Mouse (Mus musculus) urinary bladder, adult 18-20 months (tissue): ENCODE data around the gene Hrct1.

Experiments
- DNase-seq, 2 experiments: peaks; one replicate each; pipeline ENCODE4 v3.0.0; 2022; ENCODE audit warnings: low spot score in 2 of 2, mixed read lengths in 2 of 2

Hrct1 gene

DNA sequence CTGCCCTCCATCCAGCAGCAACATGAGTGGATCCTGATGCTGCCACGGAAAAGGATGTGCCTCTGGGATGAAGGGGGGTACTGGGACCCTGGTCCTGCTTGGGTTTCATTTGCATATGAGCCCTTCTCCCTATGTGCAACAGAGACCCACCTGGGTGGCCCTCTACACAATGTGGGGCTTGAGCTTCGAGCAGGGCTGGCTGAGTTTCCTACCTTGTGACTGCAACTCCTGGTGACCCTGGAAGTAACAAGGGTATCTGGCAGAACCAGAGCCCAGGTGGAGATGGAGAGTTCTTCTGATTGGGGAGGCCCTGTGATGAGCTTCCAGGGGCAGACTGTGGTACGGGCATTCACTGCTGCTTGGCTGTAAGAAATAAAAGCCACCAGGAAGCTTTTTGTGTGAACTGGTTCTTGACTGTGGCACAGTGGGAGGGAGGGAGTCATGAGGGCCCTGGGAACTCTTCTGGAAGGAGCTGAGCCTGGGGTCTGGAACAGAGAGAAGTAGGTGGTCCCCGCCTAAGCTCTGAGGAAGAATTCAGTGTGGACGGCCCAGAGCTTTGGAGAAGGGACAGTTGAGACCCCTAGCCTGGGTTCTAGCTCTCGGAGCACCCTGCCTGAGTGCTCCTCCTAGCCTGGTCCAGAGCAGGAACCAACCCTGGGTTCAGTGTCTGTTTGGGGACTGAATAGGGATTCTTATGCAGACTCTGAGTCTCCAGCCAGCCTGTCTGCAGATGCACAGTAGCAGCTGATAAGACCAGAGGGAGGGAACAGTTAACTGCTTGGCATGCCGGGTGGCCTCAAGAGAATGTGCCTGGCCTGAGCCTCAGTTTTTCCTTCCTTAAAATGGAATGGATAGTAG is 959 bp downstream of the Hrct1 start:
- no peak for DNase-seq

DNA sequence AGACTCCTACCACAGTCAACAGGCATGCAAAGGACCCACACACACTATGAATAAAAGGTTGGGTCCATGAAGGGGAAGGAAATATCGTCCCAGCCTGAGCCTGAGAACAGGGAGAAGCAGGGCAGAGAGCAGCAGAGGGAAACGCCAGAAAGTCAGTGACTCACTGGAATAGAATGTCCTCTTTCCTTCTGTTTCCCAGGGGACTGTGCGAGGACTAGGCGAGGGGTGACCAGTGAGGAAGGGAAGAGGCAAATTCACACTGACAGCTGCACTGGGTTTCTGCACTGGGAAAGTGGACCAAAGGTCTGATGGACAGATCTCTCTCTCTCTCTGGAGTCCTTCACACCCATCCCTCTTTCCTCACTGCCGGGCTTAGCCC is 1.6 kb downstream of the Hrct1 start:
- DNase-seq: peak in 1 of 2 experiments; percentile 72

DNA sequence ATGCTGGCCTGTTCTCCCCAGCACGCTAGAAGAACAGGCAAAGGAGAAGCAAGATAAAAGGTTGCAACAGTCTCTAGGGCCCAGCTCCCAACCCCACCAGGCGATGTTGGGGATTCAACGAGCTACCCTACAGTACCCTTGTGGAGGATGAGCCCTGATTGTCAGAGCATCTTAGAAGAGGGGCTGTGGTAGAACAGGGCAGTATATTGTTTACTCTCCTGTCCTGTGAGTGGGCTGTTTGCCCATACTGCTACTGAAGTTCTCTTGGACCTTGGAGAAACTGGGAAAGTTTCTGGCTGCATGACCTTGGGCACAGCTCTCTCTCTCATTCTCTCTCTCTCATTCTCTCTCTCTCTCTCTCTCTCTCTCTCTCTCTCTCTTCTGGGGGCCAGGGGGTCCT is 2.1 kb downstream of the Hrct1 start:
- DNase-seq: no peak

DNA sequence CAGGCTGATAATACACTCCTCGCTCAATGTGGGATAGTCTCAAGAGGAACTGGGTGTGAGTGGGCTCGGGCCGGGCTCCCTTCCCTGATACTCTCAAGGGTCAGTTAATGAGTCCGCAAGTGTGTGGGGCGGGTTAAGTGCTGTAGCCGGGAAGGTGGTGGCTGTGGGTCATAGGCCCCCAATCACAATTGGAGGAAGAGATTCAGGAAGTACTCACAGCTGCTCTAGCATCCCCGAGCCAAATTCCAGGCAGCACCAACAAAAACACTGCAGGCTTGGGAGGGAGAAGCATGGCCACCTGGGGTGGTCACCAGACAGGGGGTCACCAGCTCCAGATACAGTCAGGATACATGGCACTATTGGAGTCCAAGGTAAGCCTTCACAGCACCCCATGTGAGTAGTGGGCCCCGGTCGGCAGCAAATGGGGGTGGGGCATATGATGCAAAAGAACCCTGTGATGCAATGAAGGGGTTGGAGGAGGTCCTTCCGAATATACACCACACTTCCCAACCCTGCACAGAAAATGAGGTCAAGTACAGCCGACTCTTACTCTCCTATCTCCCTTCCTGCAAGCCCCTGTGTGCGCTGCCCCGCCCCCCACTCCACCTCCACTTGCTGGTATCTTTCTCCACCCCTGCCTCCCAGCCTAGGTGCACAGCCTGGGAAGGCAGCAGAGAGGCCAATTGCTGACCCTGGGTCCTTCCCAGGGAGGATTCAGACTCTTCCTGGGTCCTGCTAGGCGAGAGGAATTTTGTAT is 3.0 kb downstream of the Hrct1 start, which contains the start of gene Spaar:
TSS of gene Spaar (plus strand) at position 241 of the 757 bp plus-strand sequence.
- no peak for DNase-seq

DNA sequence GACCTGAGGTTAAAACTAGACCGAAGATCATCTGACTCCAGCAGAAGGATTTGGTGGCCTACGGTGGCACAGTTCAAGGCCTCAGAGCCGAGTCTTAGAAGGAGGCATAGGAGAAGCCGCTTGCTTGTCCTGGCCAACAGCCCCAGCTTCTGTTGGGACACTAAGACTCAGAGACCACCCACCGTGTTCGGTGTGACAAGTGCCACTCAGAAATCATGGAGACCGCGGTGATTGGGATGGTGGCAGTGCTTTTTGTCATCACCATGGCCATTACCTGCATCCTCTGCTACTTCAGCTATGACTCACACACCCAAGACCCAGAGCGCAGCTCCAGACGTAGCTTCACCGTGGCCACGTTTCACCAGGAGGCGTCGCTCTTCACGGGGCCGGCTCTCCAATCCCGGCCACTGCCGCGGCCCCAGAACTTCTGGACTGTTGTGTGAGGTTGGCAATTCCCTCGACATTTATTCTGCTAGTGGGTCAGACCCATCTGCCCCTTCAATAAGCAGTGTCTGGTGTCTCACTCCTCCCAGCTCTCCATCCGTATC is 3.8 kb downstream of the Hrct1 start:
- no peak for DNase-seq

DNA sequence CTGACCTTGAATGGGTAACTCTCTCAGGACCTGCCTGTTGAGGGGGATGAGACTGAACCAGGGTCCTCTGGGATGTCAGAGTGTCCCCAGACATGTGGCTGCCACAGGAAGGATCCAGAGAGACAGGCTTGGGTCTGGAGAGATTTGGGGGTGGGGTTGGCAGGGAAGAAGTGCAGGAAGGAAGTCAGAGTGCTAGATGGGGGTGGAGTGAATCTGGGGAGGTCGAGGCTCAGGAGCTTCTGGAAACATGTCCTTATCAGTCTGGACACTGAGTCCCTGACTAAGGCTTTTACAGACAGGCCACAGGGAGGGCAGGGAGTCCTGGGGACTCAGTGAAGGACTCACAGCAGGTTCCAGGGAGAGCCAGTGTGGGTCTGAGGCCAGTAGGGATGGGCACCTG is 5.2 kb downstream of the Hrct1 start:
- no peak for DNase-seq

DNA sequence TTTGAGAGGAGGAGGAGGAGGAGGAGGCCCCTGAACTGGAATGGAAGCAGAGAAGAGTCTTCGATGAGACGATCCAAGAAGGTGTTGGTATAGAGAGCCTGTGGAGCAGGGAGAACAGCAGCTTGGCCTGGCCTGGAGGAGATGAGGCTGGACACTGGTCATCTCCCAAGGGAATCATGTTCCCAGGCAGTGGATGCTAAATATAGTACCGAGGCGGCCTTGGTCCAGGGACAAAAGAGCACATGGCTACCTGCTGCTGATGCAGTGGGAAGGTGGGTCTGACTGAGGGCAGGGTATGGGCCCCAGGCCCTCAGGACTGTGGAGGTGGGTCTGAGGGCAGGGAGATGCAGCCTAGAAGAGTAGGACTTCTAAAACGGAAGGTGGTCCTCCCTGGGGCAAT is 6.2 kb downstream of the Hrct1 start:
- no peak for DNase-seq

DNA sequence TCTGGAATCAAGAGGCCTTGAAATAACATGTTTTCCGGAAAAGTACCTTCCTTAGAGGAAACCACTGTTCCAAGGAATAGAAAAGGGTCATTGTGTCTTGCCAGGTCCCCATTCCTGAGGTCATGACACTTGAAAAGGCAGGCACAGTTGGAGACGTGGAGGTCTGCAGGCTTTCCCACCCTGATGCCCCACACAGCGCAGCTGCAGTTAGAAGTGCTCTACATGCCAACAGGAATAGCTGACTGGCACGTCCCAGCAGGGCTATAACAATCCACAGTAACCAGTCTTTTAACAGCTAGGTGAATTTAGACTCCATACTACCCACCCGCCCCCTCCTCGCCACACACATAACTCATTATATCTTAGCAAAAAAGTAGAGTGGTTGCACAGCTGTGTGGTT is 10.2 kb downstream of the Hrct1 start:
- DNase-seq: no peak

DNA sequence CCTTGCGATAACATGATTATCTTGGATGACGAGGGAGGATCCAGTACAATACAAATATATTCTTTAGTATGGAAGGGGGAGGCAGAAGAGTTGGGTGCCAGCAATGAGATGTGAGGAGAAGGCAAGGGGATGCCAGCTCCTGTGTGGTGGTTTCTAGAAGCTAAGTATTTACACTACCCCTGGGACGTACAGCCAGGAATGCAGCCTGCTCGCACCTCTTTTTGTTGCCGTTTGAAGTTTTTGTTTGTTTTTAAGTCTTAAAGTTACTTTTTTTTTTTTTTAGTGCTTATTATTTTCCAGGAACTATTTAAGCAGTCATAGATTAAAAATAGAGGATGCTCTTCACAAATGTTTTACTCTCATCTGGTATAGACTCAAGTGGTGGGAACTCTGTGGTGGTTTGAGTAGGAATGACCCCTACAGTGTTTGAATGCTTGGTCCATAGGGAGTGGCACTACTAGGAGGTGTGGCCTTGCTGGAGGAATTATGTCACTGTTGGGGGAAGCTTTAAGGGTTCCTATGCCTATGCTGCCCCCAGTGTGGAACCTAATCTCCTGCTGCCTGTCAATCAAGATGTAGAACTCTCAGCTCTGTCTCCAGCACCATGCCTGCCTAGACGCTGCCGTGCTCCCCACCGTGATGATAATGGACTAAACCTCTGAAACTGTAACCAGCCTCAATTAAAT is 12.1 kb downstream of the Hrct1 start:
- no peak for DNase-seq

DNA sequence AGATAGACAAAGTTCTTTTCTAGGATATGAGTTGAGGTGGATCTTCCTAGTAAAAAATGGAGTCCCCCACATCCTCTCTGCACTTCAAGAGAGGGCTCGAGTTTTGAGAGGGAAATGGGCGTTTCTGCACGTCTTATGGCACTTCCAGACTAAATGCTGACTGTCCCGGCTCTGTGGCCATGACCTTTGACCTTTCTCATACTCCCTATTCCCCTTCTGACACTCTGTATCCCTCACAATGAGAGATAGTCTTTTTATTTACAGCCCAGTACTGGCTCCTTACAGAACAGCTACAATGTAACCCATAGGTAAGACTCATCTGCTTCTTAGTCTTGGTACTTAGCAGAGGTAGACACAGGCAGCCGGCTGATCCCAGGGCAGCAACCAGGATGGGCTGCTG is 14.5 kb downstream of the Hrct1 start:
- DNase-seq: no peak

DNA sequence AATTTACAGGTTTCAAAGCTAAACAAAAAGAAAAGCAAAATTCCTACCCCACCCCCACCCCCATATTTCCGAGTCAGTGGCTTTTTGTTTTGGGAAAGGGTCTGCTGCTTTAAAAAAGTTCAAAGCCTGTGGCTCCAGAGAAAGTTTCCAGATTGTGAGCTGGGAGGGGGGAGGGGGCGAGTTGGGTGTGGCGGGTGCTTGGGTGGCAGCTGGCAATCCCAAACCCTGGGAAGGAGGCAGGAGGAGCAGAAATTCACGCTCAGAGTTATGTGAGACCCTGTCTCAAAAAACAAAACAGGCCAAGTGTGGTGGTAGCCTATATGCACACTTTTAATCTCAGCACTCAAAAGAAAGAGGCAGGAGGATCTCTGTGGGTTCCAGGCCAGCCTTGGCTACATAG is 15.6 kb downstream of the Hrct1 start:
- no peak for DNase-seq

DNA sequence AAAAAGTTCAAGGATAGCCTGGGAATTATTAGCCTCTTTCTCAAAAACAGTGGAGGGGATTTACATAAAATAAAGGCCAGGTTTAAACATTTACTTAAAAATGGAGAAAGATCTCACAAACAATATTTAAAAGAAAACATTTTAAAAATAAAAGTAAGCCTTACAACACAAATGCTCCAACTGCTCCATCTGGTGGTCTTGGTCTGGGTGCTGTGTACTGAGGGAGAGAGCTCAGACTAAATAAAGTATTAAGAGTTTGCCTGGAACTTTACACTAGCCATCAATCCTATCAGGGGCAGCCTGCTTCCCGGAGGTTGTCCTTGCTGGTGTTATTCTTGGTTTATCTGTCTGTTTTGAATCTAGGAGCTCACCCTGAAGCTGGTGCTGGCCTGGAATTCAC is 16.1 kb downstream of the Hrct1 start:
- DNase-seq: no peak

DNA sequence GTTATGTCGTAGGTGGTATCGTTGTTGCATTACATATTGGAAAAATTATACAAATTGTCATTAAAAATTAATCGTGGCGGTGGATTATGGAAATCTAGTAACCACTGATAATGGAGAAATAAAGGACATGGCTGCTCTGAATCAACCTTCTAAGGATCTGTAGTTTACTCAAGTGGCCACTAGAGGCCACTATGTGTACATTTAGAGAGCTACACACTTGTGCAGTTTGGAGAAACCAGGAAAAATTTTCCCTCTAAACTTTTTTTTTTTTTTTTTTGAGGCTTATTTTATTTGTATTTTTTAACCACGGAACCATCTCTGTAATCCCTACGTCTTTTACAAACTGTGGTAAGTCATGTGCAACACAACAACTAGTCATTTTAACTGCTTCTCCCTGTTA is 18.2 kb downstream of the Hrct1 start:
- no peak for DNase-seq

DNA sequence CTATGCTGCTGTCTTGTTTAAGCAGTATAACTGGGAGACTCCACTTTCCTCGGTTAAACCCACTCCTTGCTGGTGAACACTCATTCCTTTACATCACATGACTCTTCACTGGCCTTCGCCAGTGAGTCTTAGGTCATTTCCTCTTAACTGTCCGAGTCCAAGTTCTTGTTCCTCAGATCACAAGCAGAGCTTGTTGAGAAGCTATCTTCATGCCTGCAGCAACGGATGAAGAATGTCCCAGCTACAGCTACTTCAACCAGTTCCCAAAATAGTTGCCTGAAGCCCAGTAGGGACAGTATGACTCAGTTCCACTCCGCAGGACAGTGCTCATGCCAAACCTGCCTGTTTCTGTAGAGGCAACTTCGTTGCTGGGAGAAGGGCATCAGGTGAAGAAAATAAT is 30.2 kb downstream of the Hrct1 start:
- DNase-seq: no peak

DNA sequence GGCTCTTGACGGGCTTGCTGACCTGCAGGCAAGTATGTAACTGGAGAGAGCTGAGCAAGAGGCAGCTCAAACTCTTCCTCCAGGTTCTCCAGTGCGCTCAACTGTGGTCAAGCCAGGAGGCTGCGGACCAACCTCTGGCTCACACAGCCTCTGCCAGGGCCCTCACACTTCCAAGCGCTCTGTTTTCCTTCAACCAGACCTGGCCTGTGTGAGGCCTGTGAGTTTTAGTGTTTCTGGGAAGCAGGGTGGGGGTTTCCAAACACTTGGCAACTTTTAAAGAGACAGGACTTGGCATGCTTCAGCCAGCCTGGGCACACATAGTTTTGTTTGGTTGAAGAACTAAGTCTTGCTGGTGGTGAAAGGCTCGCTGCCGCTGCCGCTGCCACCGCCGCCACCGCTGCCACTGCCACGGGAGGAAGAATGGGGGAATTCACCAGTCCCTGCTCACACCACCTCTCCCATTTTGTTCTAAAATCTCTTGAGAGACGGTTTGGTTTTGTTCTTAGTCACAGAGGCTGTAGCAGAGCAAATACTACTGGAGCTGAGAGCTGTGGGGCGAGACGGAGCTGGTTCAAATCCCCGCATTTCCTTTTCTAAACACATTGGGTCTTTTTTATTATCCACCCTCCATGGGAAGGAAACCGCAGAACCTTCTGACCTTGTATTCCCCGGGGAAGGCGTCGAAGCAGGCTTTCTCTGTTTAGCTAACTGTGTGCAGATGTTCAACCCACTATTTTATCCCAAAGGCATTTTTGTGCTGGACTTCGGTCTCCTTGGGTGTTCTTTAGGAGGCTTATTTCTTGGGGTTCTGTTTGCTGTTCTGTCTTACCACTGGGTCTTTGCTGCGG is 32.8 kb downstream of the Hrct1 start:
- DNase-seq: peak in 1 of 2 experiments; percentile 19

DNA sequence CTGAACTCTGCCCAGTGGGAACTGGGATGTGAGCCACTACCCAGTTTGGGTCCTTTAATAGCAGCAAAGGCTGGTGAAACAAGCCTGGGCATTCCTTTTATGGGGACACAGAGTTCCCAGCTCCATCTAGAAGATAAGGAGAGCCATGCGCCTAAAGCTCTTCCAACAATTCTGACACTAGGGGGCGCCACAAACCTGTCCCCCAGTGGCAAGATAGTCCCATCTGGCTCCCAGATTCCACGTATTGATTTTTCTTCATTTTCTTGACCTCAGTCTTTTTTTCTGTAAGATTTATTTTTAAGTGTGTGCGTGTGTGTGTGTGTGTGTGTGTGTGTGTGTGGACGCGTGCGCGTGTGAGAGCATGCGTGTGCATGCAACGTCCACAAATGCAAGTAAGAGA is 33.5 kb downstream of the Hrct1 start:
- DNase-seq: no peak

DNA sequence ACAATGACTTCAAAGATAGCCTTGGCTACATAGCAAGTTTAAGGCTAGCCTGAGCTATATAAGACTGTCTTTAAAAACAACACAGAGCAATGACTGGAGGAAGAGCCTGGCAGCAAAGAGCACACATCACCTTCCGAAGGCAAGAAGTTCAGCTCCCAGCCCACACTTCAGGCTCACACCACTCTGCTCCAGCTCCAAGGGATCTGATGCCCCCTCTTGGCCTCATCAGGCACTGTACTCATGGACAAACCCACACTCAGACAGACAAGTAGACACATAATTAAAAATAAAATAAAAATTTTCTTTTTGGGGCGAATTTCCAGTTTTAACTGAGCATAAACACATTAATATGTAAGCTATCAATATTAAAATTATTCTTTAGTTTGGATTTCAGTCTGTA is 34.3 kb downstream of the Hrct1 start:
- DNase-seq: no peak

DNA sequence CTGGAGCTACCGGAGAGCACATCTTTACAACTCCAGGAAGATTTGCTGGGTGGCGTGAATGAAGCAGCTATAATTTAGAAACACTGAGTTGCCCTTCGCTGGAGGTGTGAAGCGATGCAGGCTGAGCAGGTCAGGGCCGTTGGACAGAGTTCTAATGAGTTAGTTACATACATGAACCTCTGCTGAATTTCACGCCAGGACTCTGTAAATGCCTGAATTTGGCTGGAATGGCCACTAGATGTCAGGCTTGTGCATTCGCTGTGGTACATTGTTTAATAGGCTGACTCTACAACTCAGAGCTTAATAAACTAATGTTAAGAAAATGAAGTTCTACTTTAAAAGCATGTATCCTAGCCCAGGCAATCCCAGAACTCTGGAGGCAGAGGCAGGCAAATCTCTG is 36.4 kb downstream of the Hrct1 start:
- peak; percentile 30 to 33 for DNase-seq

DNA sequence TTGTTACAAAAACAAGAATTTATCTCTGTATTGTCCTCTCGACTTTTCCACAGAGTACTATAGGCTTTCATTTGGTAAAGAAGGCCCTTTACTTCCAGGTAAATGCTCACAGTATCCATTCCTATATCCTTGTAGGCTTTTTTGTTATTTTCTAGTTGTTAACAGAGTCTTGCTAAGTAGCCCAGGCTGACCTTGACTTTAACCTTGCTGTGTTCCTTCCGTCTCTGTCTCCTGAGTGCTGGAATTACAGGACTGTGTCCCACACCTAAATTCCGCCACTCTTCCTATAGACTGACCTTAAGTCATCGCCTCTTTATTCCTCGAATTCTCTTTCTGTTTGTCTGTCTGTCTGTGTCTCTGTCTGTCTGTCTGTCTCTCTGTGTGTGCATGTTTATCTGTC is 41.4 kb downstream of the Hrct1 start:
- no peak for DNase-seq

DNA sequence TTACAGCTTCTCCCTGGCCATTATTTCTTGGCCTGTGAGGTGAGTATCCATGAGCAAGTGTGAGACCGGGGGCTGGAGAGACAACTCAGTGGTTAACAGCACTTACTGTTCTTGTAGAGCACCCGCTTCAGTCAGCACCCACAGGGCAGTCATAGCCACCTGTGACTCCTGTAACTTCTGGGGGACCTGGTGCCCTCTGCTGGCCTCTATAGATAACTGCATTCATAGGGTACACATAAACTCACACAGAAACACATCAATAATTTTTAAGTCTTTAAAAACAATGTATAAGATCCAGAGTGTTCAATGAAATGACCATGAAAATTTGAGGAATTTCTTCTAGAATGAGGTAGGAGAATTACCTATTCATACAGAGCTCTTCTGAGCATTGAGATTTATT is 42.4 kb downstream of the Hrct1 start:
- DNase-seq: no peak

DNA sequence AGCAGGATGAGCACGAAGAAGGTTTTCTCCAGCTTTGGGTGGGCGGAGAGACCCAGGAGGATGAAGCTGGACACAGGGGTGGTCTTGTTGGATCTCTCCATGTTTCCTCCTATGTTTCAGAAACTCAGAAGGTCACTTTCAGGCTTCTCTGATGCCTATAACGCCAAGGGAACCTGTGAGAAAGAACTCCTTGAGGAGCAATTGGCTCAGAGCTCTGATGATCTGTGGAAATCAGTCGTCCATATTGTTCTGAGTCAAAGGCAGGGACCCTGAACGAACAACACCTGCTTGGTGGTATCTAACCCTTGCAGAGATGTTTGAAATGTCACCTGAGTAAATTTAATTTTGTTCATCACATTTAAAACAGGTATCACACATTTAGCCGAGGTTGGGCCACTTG is 43.9 kb downstream of the Hrct1 start, which contains the start of gene Olfr159:
TSS of gene Olfr159 (minus strand) at position 101 of the 400 bp plus-strand sequence.
- DNase-seq: no peak
